Mouse (Mus musculus): ENCODE measurements around the gene Col27a1.

The Col27a1 gene

DNA sequence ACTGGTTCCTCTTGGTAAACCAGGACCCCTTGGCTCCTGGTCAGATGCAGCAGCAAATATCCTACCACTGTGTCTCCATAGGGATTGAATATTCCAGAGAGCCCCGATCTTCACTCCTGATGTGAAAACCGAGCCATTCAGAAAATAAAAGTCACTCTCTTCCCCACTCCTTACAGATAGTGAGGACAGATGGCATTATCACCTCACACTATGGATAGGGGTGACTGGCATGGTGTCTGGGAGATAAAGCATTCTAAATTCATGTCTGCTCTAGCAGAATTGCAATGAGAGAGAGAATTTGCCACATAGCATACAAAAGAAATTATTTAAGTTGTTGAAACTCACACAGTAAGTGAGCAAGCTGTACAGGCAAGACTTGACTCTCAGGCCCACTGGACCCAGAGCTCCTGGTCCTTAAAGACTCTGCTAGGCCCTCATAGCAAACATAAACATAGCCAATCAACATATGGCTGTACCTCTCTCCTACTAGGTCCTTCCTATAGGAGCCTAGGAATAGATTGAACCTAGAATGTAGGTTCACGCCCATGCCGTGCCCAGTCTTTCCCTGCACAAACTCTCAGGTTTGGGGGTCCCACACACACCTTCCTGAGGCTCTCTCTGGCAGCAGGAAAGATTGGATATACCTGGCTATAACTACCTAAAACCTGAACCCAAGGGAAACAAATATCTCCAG, 169.0 kb downstream of the Col27a1 start:
- no peak for DNase-seq

DNA sequence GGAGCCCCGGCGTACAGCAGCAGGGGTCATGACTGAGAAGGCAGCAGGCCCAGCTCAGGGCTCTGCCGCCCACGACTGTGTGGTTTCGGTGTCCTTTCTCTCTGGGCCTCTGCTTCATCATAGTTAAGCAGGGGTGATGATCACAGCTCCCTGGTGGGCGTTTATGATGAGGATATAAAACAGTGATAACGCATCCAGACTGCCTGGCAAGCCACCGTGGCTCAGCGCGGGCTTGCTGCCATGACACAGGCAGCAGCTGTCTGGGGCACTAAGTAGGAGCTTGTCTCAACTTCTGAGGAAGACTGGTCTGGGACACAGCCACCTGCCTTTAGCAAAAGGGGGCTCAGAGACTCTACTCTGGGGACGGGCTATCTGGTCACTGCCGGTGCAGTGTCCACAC, 169.7 kb downstream of the Col27a1 start:
- no peak for DNase-seq

DNA sequence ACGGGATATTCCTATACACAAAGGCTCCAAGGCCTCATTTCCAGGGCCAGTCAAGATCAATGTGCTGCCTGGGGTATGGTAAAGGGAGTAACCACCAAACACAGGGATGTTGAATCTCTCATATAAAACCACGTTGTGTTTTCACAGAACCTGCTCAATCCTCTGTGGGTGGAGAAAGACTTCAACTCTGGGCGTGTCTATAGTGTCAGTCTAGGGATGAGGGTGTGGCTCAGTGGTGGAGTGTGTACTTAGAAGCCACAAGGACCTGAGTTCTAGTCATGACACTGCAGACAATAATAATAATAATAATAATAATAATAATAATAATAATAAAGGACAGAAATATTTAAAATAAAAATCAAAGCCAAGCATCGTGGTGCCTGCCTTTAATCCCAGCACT, 170.5 kb downstream of the Col27a1 start:
- no peak for DNase-seq

All from right cerebral cortex, postnatal 14 days (tissue).